Mouse (Mus musculus) midbrain, postnatal 0 days (tissue): ENCODE data around the gene H13. TPM values are rescaled to one million over a fixed set of nuclear protein-coding genes. Genes with fewer than 3 reads are reported as not detected.
A peak's percentile ranks its signal among the peaks of the same experiment; 100 is the strongest.

ENCODE experiments used
- ATAC-seq: fragments of 200-750 bp; cut with Nextera tagmentation; 2 replicates; pipeline ENCODE4 v1.8.0; 2017; ENCODE audit warnings: moderate number of reproducible peaks, mild to moderate bottlenecking, moderate TSS enrichment, moderate library complexity; ENCODE audit not compliant: low FRiP score
- DNase-seq: peaks from one replicate; pipeline ENCODE4 v3.0.0-alpha.2; 2015; ENCODE audit warnings: low spot score
- H3K27ac ChIP-seq: fragments of 300-500 bp; sonication (generic); 2 replicates; pipeline ENCODE4 v1.5.1; 2014; ENCODE audit warnings: low read depth, mild to moderate bottlenecking, low read length, mixed read lengths
- H3K27me3 ChIP-seq: fragments of 300-500 bp; sonication (generic); 2 replicates; pipeline ENCODE4 v1.6.1; 2014; ENCODE audit warnings: low read length, control low read depth, mixed read lengths; ENCODE audit not compliant: insufficient read depth
- H3K36me3 ChIP-seq: fragments of 300-500 bp; sonication (generic); 2 replicates; pipeline ENCODE4 v1.6.1; 2014; ENCODE audit warnings: low read length, control low read depth, mixed read lengths; ENCODE audit not compliant: insufficient read depth
- H3K4me1 ChIP-seq: fragments of 300-500 bp; sonication (generic); 2 replicates; pipeline ENCODE4 v1.6.1; 2014; ENCODE audit warnings: mild to moderate bottlenecking, control low read depth, antibody characterized with exemption, low read length, mixed read lengths; ENCODE audit not compliant: insufficient read depth
- H3K4me2 ChIP-seq: fragments of 300-500 bp; sonication (generic); 2 replicates; pipeline ENCODE4 v1.6.1; 2014; ENCODE audit warnings: low read depth, mild to moderate bottlenecking, low read length, mixed read lengths; ENCODE audit not compliant: poor library complexity, severe bottlenecking
- H3K4me3 ChIP-seq: fragments of 300-500 bp; sonication (generic); 2 replicates; pipeline ENCODE4 v1.5.1; 2014; ENCODE audit warnings: low read depth, mild to moderate bottlenecking, low read length, moderate library complexity
- H3K9ac ChIP-seq: fragments of 300-500 bp; sonication (generic); replicated peaks from 2 replicates; pipeline ENCODE4 v1.6.1; 2014; ENCODE audit warnings: mild to moderate bottlenecking, low read length, moderate library complexity, mixed read lengths; ENCODE audit not compliant: poor library complexity, severe bottlenecking
- H3K9me3 ChIP-seq: fragments of 300-500 bp; sonication (generic); 2 replicates; pipeline ENCODE4 v1.6.1; 2016; ENCODE audit warnings: low read length, control low read depth
- CTCF ChIP-seq: IDR thresholded peaks from 2 replicates; pipeline ENCODE4 v1.5.1; 2016; ENCODE audit warnings: antibody characterized with exemption, mild to moderate bottlenecking
- WGBS: fragments of 180-500 bp; shearing (Covaris S2); extraction: QIAGEN DNeasy Blood & Tissue Kit; methylation state at CpG from one replicate; pipeline ENCODE4 v1.1.7; 2014; 5-methylcytosine and 5-hydroxymethylcytosine counted together
- polyA plus RNA-seq: library from polyadenylated mRNA; unstranded; fragments of >200 nt; fragmentation: Nextera tagmentation; extraction: Ambion mirVana; gene quantifications from 2 replicates; pipeline ENCODE4 v1.2.1, GENCODE M21; 2015
- total RNA-seq: library from RNA; depleted of rRNA; stranded (reverse); fragments of >200 nt; gene quantifications from 2 replicates; pipeline ENCODE4 v1.2.3, GENCODE M21; 2014

H13 gene
- total and polyA plus RNA-seq, 2 experiments from 2014 or later, result 166 to 175 TPM

GRCm38 (mm10) chr2:152718076-152718475 is 48.8 kb downstream of the H13 start:
- ATAC-seq (no peak), DNase-seq (peak; percentile 47)
- no peak overlapping the region for H3K27ac ChIP-seq
- H3K9ac ChIP-seq, result no peak overlapping the region
- H3K27me3 ChIP-seq, result no peaks in the 10 kb centered on the region
- H3K9me3 ChIP-seq, result no peaks in the 10 kb centered on the region
- H3K4me1 ChIP-seq, result no peaks in the 10 kb centered on the region
- WGBS, result 20% methylated on average over 6 of the region's 6 CpGs
- H3K36me3 ChIP-seq, result no peaks in the 10 kb centered on the region
- H3K4me2 ChIP-seq, result no peak overlapping the region
- no peak for TF ChIP-seq CTCF
- no peak overlapping the region for H3K4me3 ChIP-seq

- H3K4me3 ChIP-seq, result peak overlapping the region; percentile 31
- no peak for ATAC-seq
- no peaks in the 10 kb centered on the region for H3K27me3 ChIP-seq
- no peak for DNase-seq
- 4% methylated on average over 36 of the region's 37 CpGs for WGBS
- no peaks in the 10 kb centered on the region for H3K9me3 ChIP-seq
- TF ChIP-seq CTCF, result no peak
- H3K9ac ChIP-seq, result peak overlapping the region; percentile 63
- H3K4me1 ChIP-seq, result peaks cover 5% of the 10 kb centered on the region; the same call in 1 of the 2 replicates
- H3K4me2 ChIP-seq, result peak overlapping the region; percentile 51
- H3K36me3 ChIP-seq, result no peaks in the 10 kb centered on the region
- peak overlapping the region; percentile 38; the same call in 1 of the 2 replicates for H3K27ac ChIP-seq
Observed at GRCm38 (mm10) chr2:152723651-152724331, 54.5 kb downstream of the H13 start.

- peaks cover 5% of the 10 kb centered on the region; the same call in 1 of the 2 replicates for H3K4me1 ChIP-seq
- no peak for ATAC-seq
- WGBS, result 75% methylated on average over 3 of the region's 3 CpGs
- no peak for TF ChIP-seq CTCF
- peak overlapping the region; percentile 38; the same call in 1 of the 2 replicates for H3K27ac ChIP-seq
- DNase-seq, result no peak
- H3K9me3 ChIP-seq, result no peaks in the 10 kb centered on the region
- no peaks in the 10 kb centered on the region for H3K27me3 ChIP-seq
- H3K4me2 ChIP-seq, result peak overlapping the region; percentile 51
- no peak overlapping the region; the same call in 1 of the 2 replicates for H3K4me3 ChIP-seq
- peak overlapping the region; percentile 63; the same call in 1 of the 2 replicates for H3K9ac ChIP-seq
- no peaks in the 10 kb centered on the region for H3K36me3 ChIP-seq
Observed at GRCm38 (mm10) chr2:152724332-152724723, 55.1 kb downstream of the H13 start.

GRCm38 (mm10) chr2:152725178-152725750 is 56.0 kb downstream of the H13 start:
- Histone ChIP-seq H3K9ac (no peak overlapping the region), H3K4me1 (peaks cover 5% of the 10 kb centered on the region; the same call in 1 of the 2 replicates), H3K4me3 (no peak overlapping the region), H3K4me2 (no peak overlapping the region), H3K36me3 (no peaks in the 10 kb centered on the region), H3K9me3 (no peaks in the 10 kb centered on the region), H3K27me3 (no peaks in the 10 kb centered on the region), H3K27ac (no peak overlapping the region)
- DNase-seq (no peak), ATAC-seq (no peak)
- 71% methylated on average over 15 of the region's 15 CpGs for WGBS
- TF ChIP-seq CTCF, result no peak

GRCm38 (mm10) chr2:152726213-152726612 is 57.0 kb downstream of the H13 start:
- no peak for TF ChIP-seq CTCF
- no peak for DNase-seq
- WGBS, result 92% methylated on average over 6 of the region's 6 CpGs

GRCm38 (mm10) chr2:152726751-152727335 is 57.6 kb downstream of the H13 start:
- H3K27me3 ChIP-seq, result no peaks in the 10 kb centered on the region
- WGBS, result 79% methylated on average over 6 of the region's 6 CpGs
- peaks cover 5% of the 10 kb centered on the region; the same call in 1 of the 2 replicates for H3K4me1 ChIP-seq
- H3K9me3 ChIP-seq, result no peaks in the 10 kb centered on the region
- H3K27ac ChIP-seq, result no peak overlapping the region
- DNase-seq (no peak), ATAC-seq (no peak)
- no peak for TF ChIP-seq CTCF
- H3K36me3 ChIP-seq, result no peaks in the 10 kb centered on the region
- no peak overlapping the region for H3K4me2 ChIP-seq
- H3K4me3 ChIP-seq, result no peak overlapping the region
- H3K9ac ChIP-seq, result no peak overlapping the region

More at GRCm38 (mm10) chr2:152726213-152726612, 57.0 kb downstream of the H13 start:
- Histone ChIP-seq H3K4me3 (no peak overlapping the region), H3K9ac (no peak overlapping the region), H3K4me2 (no peak overlapping the region), H3K36me3 (no peaks in the 10 kb centered on the region), H3K4me1 (peaks cover 5% of the 10 kb centered on the region; the same call in 1 of the 2 replicates), H3K9me3 (no peaks in the 10 kb centered on the region), H3K27me3 (no peaks in the 10 kb centered on the region), H3K27ac (no peak overlapping the region)
- no peak for ATAC-seq
